Mouse (Mus musculus) heart, embryonic 15.5 days (tissue): ENCODE measurements around the gene Prep. TPM values are rescaled to one million over a fixed set of nuclear protein-coding genes. Genes with fewer than 3 reads are reported as not detected.
"Not testable (repeated sequence)": the region's sequence is repeated elsewhere in the genome, so short reads cannot be mapped to it uniquely, and the experiment has no call there.

ENCODE experiments used
- ATAC-seq: fragments of 200-750 bp; cut with Nextera tagmentation; replicated peaks from 2 replicates; pipeline ENCODE4 v1.8.0; 2017; ENCODE audit warnings: low read depth, moderate TSS enrichment; ENCODE audit not compliant: insufficient number of reproducible peaks, insufficient read depth, low FRiP score
- H3K27ac ChIP-seq: fragments of 300-500 bp; sonication (generic); 2 replicates; pipeline ENCODE4 v1.5.1; 2015; ENCODE audit warnings: mild to moderate bottlenecking, inconsistent platforms
- H3K27me3 ChIP-seq: fragments of 300-500 bp; sonication (generic); 2 replicates; pipeline ENCODE4 v1.6.1; 2015; ENCODE audit warnings: inconsistent platforms
- H3K36me3 ChIP-seq: fragments of 300-500 bp; sonication (generic); 2 replicates; pipeline ENCODE4 v1.6.1; 2015; ENCODE audit warnings: mild to moderate bottlenecking, inconsistent platforms
- H3K4me1 ChIP-seq: fragments of 300-500 bp; sonication (generic); replicated peaks from 2 replicates; pipeline ENCODE4 v1.6.1; 2015; ENCODE audit warnings: inconsistent platforms
- H3K4me2 ChIP-seq: fragments of 300-500 bp; sonication (generic); 2 replicates; pipeline ENCODE4 v1.6.1; 2015; ENCODE audit warnings: inconsistent platforms, mild to moderate bottlenecking, moderate library complexity
- H3K4me3 ChIP-seq: fragments of 300-500 bp; sonication (generic); 2 replicates; pipeline ENCODE4 v1.5.1; 2015; ENCODE audit warnings: mild to moderate bottlenecking, inconsistent platforms
- H3K9ac ChIP-seq: fragments of 300-500 bp; sonication (generic); 2 replicates; pipeline ENCODE4 v1.6.1; 2015; ENCODE audit warnings: mild to moderate bottlenecking, inconsistent platforms
- H3K9me3 ChIP-seq: fragments of 300-500 bp; sonication (generic); replicated peaks from 2 replicates; pipeline ENCODE4 v1.6.1; 2016; ENCODE audit warnings: inconsistent platforms
- WGBS: fragments of 180-500 bp; shearing (Covaris S2); methylation state at CpG from one replicate; pipeline ENCODE4 v1.1.7; 2015; ENCODE audit warnings: mixed read lengths; 5-methylcytosine and 5-hydroxymethylcytosine counted together
- polyA plus RNA-seq: library from polyadenylated mRNA; unstranded; fragments of >200 nt; fragmentation: Nextera tagmentation; extraction: Ambion mirVana; gene quantifications from 2 replicates; pipeline ENCODE4 v1.2.1, GENCODE M21; 2015

Prep gene
- polyA plus RNA-seq, 1 experiment from 2014 or later: 23.9 TPM

DNA sequence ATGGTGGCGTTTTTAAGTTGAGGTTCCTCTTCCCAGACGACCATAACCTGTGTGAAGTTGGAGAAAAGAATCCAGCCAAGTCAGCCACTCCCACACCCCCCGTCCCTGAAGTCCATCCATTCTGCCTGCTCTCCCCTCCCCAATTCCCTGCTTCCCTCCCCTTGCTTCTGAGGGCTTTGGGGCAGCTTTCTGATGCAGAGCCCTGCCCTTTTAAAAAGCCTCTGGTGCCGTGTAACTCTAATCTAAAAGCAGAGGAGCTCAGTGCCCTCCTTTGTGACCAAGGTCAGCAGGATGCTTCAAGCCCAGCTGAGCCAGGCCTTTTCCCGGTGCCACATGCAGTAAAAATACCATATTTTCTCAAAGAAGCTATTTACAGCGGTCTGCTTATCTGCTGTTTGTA lies 79.8 kb downstream of the Prep start:
- Histone ChIP-seq H3K4me2 (no peak overlapping the region), H3K4me1 (peaks cover 50% of the 10 kb centered on the region), H3K27ac (peak overlapping the region; percentile 82), H3K36me3 (peaks cover 14% of the 10 kb centered on the region; the same call in 1 of the 2 replicates), H3K9ac (no peak overlapping the region), H3K27me3 (no peaks in the 10 kb centered on the region), H3K4me3 (no peak overlapping the region), H3K9me3 (no peaks in the 10 kb centered on the region)
- WGBS: 24% methylated on average over 6 of the region's 6 CpGs
- no peak for ATAC-seq

DNA sequence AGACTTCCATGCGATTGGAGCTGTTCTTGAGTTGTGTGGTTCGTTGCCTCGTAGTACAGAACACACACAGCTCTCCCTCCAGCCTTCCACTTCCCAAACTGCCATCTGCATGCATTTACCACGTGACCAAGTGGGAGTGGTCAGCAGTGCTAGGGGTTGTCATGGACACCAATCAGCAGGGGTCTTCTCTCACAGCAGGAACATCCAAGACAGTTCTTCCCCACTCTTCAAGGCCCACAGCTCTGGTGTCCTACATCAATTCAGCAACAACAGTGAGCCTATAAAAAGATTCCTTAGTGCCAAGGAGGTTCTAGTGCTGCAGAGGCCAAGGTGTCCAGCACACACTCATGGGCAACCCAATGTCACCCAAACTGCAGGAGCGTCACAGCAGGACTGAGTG lies 84.1 kb downstream of the Prep start:
- no peak for ATAC-seq
- Histone ChIP-seq H3K36me3 (peaks cover 33% of the 10 kb centered on the region), H3K4me1 (peaks cover 18% of the 10 kb centered on the region), H3K9ac (no peak overlapping the region), H3K27ac (no peak overlapping the region), H3K9me3 (no peaks in the 10 kb centered on the region), H3K4me3 (no peak overlapping the region), H3K27me3 (no peaks in the 10 kb centered on the region), H3K4me2 (no peak overlapping the region)
- 72% methylated on average over 5 of the region's 5 CpGs for WGBS

GRCm38 (mm10) chr10:45151771-45152692 lies 85.0 kb downstream of the Prep start:
- ATAC-seq: no peak
- WGBS: 92% methylated on average over 12 of the region's 12 CpGs
- H3K36me3 ChIP-seq: peaks cover 33% of the 10 kb centered on the region
- H3K27me3 ChIP-seq: no peaks in the 10 kb centered on the region
- H3K9me3 ChIP-seq: no peaks in the 10 kb centered on the region
- no peak overlapping the region for H3K9ac ChIP-seq
- H3K4me1 ChIP-seq: peaks cover 9% of the 10 kb centered on the region
- H3K4me2 ChIP-seq: no peak overlapping the region
- no peak overlapping the region for H3K4me3 ChIP-seq
- H3K27ac ChIP-seq: no peak overlapping the region

DNA sequence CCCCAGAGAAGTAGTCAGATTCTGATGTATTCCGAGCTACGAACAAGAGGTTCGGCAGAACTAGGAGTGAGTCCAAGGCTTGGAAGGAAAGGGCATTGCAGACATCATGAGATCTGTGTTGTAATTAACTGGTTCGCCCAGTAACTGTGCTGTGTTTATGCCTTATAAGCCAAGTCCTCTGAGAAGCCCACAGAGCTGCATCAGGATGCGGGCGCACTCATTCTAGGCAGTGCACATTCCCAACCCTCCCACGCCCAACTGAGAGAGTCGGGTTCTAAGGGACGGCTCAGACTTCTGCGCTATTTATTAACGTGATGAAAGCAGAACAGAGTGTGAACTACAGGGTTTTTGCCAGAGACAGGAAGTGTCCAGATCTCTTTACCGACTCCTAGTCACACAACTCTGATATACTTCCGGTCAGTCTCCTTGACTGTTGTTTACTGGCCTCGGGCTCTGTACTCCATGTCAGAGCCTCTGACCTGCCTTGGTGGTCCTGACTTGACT lies 87.6 kb downstream of the Prep start:
- H3K27me3 ChIP-seq: no peaks in the 10 kb centered on the region
- H3K36me3 ChIP-seq: peaks cover 53% of the 10 kb centered on the region
- no peak overlapping the region for H3K4me3 ChIP-seq
- no peaks in the 10 kb centered on the region for H3K9me3 ChIP-seq
- H3K27ac ChIP-seq: no peak overlapping the region
- WGBS: 60% methylated on average over 14 of the region's 14 CpGs
- H3K4me1 ChIP-seq: peaks cover 5% of the 10 kb centered on the region; the same call in 1 of the 2 replicates
- H3K9ac ChIP-seq: no peak overlapping the region
- H3K4me2 ChIP-seq: no peak overlapping the region
- ATAC-seq: no peak

GRCm38 (mm10) chr10:45165851-45166250 lies 98.8 kb downstream of the Prep start:
- Histone ChIP-seq H3K36me3 (no peaks in the 10 kb centered on the region), H3K4me2 (no peak overlapping the region), H3K9me3 (no peaks in the 10 kb centered on the region), H3K27ac (no peak overlapping the region), H3K4me1 (no peaks in the 10 kb centered on the region), H3K9ac (no peak overlapping the region), H3K4me3 (no peak overlapping the region), H3K27me3 (no peaks in the 10 kb centered on the region)
- no peak for ATAC-seq
- WGBS: 82% methylated on average over 8 of the region's 8 CpGs

GRCm38 (mm10) chr10:45173927-45174326 lies 106.9 kb downstream of the Prep start:
- H3K4me2 ChIP-seq: no peak overlapping the region
- H3K27ac ChIP-seq: 0 out of 2 replicates have a peak overlapping the region, but pooled peaks have one; percentile 9
- no peak for ATAC-seq
- H3K4me3 ChIP-seq: no peak overlapping the region
- H3K9me3 ChIP-seq: no peaks in the 10 kb centered on the region
- WGBS: 50% methylated on average over 8 of the region's 8 CpGs
- no peak overlapping the region for H3K9ac ChIP-seq
- no peaks in the 10 kb centered on the region for H3K4me1 ChIP-seq
- no peaks in the 10 kb centered on the region for H3K27me3 ChIP-seq
- H3K36me3 ChIP-seq: no peaks in the 10 kb centered on the region

DNA sequence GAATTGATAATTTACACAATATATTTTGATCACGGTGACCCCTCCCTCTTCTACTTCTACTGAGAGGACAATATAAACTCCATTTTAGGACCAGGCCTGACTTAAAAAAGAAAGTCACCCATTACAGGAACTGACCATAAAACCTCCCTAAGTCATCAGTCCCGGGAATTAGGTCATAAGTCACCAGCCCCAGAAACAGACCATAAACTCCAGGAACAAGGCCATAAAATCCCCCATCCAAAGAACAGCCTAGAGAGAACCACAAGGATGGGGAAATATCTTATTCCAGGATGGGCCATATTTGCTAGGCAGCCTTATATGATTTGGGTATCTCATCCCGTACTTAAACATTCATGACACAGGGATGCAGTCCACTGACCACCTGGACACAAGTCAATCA lies 107.3 kb downstream of the Prep start:
- Histone ChIP-seq H3K4me3 (no peak overlapping the region), H3K4me1 (no peaks in the 10 kb centered on the region), H3K27me3 (no peaks in the 10 kb centered on the region), H3K27ac (no peak overlapping the region), H3K9ac (no peak overlapping the region), H3K9me3 (no peaks in the 10 kb centered on the region), H3K36me3 (no peaks in the 10 kb centered on the region), H3K4me2 (no peak overlapping the region)
- ATAC-seq: no peak
- WGBS: 91% methylated on average over 3 of the region's 3 CpGs

- H3K4me3 ChIP-seq, H3K36me3 ChIP-seq, ATAC-seq, H3K27ac ChIP-seq, H3K9me3 ChIP-seq, H3K9ac ChIP-seq, H3K4me2 ChIP-seq, H3K27me3 ChIP-seq: not testable (repeated sequence)
- 100% methylated on average over 1 of the region's 5 CpGs for WGBS
- H3K4me1 ChIP-seq: peaks cover 16% of the 10 kb centered on the region
These were observed 110.8 kb downstream of the Prep start, which contains the start of gene Popdc3 for GRCm38 (mm10) chr10:45177798-45178197. TSS of gene Popdc3 (plus strand) at chr10:45178098.

GRCm38 (mm10) chr10:45180677-45181326 lies 113.8 kb downstream of the Prep start:
- no peaks in the 10 kb centered on the region for H3K9me3 ChIP-seq
- H3K36me3 ChIP-seq: no peaks in the 10 kb centered on the region
- WGBS: 36% methylated on average over 4 of the region's 4 CpGs
- no peak overlapping the region for H3K9ac ChIP-seq
- peak overlapping the region; percentile 34; the same call in 1 of the 2 replicates for H3K4me2 ChIP-seq
- H3K4me3 ChIP-seq: no peak overlapping the region
- ATAC-seq: peak; percentile 61; the same call in 1 of the 2 replicates
- H3K4me1 ChIP-seq: peaks cover 16% of the 10 kb centered on the region
- H3K27ac ChIP-seq: peak overlapping the region; percentile 87
- no peaks in the 10 kb centered on the region for H3K27me3 ChIP-seq

GRCm38 (mm10) chr10:45181344-45181743 lies 114.3 kb downstream of the Prep start:
- no peak overlapping the region for H3K4me3 ChIP-seq
- H3K9ac ChIP-seq: no peak overlapping the region
- H3K27me3 ChIP-seq: no peaks in the 10 kb centered on the region
- no peaks in the 10 kb centered on the region for H3K36me3 ChIP-seq
- WGBS: 25% methylated on average over 3 of the region's 3 CpGs
- peak overlapping the region; percentile 87 for H3K27ac ChIP-seq
- peak overlapping the region; percentile 34; the same call in 1 of the 2 replicates for H3K4me2 ChIP-seq
- peaks cover 16% of the 10 kb centered on the region for H3K4me1 ChIP-seq
- peak; percentile 84 for ATAC-seq
- H3K9me3 ChIP-seq: no peaks in the 10 kb centered on the region

GRCm38 (mm10) chr10:45185457-45185856 lies 118.5 kb downstream of the Prep start:
- no peak overlapping the region for H3K4me3 ChIP-seq

More at GRCm38 (mm10) chr10:45185457-45185856, 118.5 kb downstream of the Prep start:
- 67% methylated on average over 2 of the region's 2 CpGs for WGBS
- Histone ChIP-seq H3K9me3 (no peaks in the 10 kb centered on the region), H3K4me2 (no peak overlapping the region), H3K4me1 (peaks cover 13% of the 10 kb centered on the region), H3K27ac (no peak overlapping the region), H3K27me3 (no peaks in the 10 kb centered on the region), H3K9ac (no peak overlapping the region), H3K36me3 (no peaks in the 10 kb centered on the region)
- no peak for ATAC-seq
